Mouse (Mus musculus): Measurements from ENCODE around the gene Pla2g4d.
"Not testable (repeated sequence)": the region's sequence is repeated elsewhere in the genome, so short reads cannot be mapped to it uniquely, and the experiment has no call there.

Pla2g4d gene

DNA sequence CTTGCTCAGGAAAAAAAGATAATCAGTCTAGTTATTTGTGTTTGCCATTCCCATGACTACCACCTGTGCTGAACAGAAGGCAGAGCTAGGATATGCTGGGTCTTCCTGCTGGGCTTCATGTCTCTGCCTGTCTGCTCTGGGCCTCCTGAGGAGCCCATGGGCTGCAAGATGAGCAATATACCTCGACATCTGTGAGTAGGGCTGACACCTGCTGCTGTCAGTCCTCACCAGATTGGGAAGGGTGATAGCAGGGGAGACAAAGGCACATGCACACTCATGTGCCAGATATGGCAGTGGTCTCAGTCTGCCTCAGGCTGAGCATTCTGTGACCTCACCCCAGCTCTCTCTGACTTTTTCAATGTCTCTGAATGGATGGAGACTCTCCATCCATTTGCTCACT lies 26.1 kb downstream of the Pla2g4d start:
- DNase-seq (ENCODE audit: extremely low read depth, low read depth, low spot score): no peak

DNA sequence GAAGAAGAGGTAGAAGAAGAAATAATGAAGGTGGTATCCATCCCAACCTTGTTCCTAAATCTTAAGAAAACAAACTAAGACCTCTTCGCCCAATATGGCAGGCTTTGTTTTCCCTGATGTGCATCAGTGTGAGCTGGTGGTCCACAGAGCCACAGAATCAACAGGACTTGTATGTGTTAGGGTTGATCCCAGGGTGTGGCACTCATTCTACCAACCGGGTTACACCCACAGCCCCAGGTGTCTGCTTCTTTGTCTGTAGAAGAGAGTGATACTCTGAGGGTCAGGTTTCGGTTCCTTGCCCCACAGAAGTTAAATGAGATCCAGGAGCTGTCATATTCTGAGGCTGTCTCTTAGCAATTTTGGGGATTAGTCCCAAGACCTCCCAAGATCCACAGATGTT lies 27.7 kb downstream of the Pla2g4d start:
- DNase-seq (ENCODE audit: extremely low read depth, low read depth, low spot score): no peak

DNA sequence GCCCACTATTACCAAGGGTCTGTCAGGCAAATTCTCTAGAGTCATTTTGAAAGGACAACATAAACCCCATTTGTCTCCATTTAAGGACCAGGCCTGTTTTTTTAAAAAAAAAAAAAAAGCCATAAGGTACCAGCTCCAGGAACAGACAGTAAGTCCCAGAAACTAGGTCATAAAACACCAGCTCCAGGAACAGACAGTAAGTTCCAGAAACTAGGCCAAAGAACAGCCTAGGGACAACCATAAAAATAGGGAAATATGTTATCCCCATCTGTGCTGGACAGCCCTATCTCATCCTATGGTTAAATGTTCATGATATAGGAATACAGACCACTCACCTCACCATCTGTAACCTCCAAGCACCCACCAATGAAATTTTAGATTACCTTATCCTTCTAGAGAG lies 32.7 kb downstream of the Pla2g4d start:
- no peak for DNase-seq (ENCODE audit: extremely low read depth, low read depth, low spot score)

DNA sequence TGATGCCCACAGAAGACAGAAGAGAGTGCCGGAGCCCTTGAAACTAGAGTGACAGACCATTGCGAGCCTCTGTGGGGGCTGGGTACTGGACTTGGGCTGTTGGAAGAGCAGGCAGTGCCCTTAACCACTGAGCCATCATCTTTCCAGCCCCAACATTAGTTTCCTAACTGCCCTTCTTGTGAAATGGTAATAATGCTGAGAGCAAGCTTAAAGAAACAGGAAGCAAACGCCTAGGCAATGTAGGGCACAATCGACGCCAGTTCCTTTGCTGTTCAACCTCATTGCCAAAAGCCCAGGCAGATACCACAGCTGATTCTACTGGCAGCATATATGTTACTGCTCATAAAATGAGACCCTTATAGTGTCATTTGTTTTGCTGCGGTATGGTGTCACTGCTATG lies 36.4 kb downstream of the Pla2g4d start:
- DNase-seq (ENCODE audit: extremely low read depth, low read depth, low spot score): no peak

DNA sequence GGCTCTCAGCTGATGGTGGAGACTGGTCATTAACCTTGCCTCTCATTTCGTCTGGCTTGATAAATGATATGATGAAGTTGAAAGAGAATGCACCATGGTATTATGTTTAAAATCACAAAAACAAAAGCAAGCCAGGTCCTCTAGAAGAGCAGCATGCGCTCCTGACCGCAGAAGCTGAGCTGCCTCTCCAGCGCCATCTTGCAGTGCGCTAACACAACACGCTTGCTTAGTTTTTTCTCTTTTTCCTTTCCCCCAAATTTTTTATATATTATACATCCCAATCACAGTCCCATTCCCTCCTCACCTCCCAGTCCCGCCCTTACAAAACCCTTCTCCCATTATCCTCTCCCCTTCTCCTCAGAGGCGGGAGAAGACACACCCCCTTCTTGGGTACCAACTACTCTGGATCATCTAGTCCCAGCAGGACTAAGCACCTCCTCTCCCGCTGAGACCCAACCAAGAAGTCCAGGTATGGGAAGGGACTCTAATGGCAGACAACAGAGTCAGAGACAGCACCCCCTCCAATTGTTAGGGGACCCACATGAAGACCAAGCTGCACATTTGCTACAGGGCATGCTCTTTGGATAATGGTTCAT lies 43.5 kb downstream of the Pla2g4d start:
- DNase-seq (ENCODE audit: extremely low read depth, low read depth, low spot score): no peak

DNA sequence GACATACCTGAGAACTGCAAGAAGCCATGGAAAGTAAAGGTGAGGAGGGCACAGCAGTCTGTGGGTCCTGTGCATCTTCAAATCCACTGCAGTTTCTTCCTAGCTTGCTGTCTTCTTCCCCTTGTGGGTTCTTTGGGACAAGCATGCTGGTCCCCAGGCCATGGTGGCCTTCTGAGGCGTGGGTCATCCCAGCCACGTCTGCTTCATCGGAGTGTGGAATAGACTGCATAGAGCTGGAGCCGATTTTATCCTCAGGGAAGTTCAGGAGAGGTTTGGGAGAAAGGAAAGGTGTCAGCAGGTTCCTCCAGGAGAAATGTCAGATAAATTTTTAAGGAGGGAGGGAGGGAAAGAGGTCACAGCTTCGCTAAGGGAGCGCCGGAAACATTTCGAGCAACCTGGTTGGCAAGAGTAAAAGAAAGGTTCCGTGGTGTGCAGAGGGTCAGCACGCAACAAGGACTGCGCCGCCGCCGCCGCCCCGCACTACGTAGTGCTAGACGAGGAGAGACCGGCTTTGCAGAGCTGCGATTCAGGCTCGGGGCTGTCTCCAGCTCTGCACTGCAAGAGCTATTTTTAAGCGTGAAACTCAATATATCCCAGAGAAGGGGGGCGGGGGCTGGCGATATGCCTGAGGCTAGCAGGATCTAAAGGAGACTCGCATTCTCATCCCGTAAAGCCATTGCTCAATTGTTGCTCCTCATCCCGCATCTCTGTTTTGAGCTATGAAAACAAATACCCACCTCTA lies 44.1 kb downstream of the Pla2g4d start, which contains the start of gene Pla2g4e:
Gene Pla2g4e (minus strand): TSS at position 657 of the 742 bp plus-strand sequence.
- DNase-seq (ENCODE audit: extremely low read depth, low read depth, low spot score): no peak

DNA sequence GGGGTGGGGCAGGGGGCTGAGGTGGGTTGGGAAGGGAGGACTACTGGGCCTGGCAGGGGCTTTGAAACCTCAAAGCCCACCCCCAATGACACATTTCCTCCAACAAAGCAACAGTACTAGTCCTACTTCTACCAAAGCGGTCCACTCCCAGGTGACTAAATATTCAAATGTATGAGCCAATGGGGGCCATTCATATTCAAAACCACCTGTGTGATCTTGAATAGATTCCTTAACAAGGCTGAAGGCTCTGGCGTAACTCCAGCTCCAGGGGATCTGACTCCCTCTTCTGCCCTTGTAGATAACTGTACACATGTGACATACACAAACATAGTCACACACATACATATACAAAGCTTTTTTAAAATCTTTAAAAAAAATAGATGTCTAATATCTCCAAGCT lies 45.0 kb downstream of the Pla2g4d start:
- DNase-seq (ENCODE audit: extremely low read depth, low read depth, low spot score): no peak

DNA sequence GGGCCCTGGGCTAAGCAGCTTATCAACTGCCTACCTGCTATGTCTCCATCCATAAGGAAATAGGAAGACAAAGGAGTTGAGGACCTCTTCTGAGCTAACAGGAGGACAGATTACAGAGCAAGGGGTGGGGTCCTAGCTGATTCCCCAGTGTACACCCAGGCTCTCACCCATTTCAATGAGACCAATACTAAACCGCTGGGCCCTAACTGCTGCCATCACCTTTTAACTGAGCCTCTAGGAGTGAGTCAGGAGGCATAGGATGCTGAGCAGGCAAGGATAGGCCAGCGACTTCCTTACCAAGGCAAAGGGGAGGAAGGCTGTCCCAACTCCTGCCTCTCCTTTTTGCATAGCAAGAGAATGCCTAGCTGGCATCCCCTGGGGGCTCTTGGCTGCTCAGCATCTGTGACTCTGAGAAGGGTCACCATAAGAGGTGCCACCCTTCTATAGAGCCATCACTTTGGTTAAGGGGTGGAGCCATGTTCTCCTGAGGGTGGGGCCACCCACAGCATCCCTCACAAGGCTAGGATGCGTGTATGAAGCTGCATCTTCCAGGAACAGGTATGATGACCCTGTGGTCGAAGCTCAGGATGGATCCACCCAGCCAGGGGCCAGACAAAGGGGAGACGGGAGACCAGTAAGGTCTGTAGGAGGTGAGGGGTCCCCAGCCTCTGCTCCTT lies 46.1 kb downstream of the Pla2g4d start:
- no peak for DNase-seq (ENCODE audit: extremely low read depth, low read depth, low spot score)

DNA sequence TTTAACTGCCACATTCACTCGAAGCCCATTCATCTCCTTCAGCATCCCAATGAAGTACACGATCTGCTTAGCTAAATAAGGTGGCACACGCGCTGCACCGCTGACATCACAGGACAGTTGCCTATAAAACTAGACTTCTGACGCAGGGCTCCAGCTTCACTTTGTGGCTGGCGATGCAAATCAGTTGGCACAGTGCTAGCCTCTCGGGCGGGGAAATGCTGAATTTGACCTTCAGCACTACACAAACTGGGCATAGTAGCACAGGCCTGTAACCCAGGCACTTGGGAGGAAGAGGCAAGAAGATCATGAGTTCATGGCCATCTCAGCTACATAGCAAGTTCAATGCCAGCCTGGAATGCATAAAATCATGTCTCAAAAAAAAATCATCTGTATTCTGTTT lies 50.3 kb downstream of the Pla2g4d start:
- not testable (repeated sequence) for DNase-seq (ENCODE audit: extremely low read depth, low read depth, low spot score)

DNA sequence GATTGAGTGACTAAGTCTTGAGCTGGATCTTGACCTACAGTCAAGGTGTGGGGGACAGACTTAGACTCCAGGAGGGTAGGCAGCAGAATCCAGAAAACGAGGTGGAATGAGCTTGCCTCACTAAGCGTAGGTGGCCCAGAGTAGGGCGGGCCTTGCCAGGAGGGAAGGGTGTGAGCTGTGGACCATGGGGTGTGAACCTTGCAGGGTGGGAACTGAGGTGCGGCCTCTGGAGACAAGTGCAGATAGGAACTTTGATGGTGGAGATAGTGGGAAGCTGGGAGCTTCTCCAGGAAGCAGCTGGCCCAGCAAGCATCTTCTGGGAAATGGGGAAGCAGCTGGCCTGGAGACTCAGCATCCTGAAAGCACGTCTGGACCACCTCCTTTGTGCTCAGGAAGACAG lies 51.2 kb downstream of the Pla2g4d start:
- no peak for DNase-seq (ENCODE audit: extremely low read depth, low read depth, low spot score)

DNA sequence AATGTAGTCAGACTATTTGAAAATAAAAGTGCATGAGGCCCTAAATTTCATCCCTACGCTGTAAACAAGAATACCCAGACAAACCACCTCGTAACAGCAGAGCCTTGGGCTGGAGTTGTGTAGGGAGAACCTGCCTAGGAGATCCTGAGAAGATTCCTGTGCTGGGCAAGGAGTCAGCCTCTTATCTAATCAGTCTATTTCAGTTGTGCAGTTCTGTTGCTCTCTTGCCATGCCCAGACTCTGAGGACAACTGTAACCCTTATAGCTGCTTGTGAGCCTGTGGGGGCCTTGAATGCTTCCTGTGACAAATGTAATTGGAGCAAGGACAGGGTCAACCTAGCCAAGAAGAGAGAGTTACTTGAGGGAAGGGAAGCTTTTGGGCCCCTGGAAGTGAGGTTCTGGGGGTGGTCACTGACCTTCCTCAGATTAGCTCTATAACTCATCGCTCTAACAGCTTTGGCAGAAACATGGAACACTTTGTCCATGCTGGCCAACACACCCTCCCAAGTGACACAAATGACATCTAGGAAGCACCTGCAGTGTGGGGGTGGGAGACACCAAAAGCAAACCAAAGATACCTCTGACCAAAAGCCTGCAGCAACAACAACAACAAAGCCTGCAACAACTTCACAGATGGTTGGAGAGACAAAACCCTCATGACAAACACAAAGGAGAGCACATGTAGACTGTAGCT lies 52.9 kb downstream of the Pla2g4d start:
- DNase-seq (ENCODE audit: extremely low read depth, low read depth, low spot score): no peak

DNA sequence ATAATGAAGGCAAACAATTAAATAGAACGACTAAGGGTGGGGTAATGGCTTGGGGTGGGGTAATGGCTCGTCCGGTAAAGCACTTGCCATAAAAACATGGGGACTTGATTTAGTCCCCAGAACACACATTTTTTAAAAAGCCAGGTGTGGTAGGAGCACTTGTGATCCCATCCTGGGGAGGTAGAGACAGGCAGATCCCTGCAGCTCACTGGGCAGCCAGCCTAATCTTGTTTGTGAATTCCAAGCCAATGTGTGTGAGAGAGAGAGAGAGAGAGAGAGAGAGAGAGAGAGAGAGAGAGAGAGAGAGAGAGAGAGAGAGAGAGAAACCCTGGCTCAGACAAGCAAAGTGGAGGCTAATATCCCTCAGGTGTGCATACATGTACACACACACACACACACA lies 53.6 kb downstream of the Pla2g4d start:
- no peak for DNase-seq (ENCODE audit: extremely low read depth, low read depth, low spot score)

DNA sequence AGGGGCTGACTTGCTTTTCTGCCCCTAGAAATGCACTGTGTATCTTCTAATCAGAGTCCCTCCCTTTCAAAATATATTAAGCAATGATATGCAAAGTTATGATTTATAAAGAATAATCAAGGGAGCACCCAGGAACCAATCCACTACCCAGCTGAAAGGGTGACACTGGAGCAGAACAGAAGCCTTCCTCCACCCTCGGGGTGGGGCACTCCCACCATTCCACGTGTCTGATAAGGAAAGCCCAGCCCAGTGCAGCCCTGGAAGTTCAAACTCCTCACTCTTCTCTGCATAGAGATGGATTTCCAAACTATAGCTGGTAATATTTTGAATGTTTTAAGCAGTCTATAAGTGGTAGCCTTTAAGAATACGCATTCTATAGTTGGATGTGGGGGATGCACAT lies 57.4 kb downstream of the Pla2g4d start:
- DNase-seq (ENCODE audit: extremely low read depth, low read depth, low spot score): no peak

All from fat pad, adult 2 months (tissue).